Mouse (Mus musculus): ENCODE results near the gene Nlrx1. TPM values are rescaled to one million over a fixed set of nuclear protein-coding genes. Genes with fewer than 3 reads are reported as not detected.
A peak's percentile ranks its signal among the peaks of the same experiment; 100 is the strongest.

Nlrx1 gene
- polyA plus RNA-seq, 1 experiment, result 8.4 TPM

GRCm38 (mm10) chr9:44231609-44232008 is 36.8 kb downstream of the Nlrx1 start:
- Histone ChIP-seq H3K27me3 (ENCODE audit: control insufficient read depth, insufficient read depth, low read length) (no peaks in the 10 kb centered on the region), H3K27ac (ENCODE audit: insufficient read depth, low read length) (0 out of 2 replicates have a peak overlapping the region, but pooled peaks have one; percentile 5), H3K36me3 (ENCODE audit: control insufficient read depth, insufficient read depth, low read length) (no peaks in the 10 kb centered on the region), H3K4me3 (ENCODE audit: extremely low read depth, insufficient read depth, insufficient read length) (no peak overlapping the region; the same call in 1 of the 2 replicates), H3K4me1 (ENCODE audit: control insufficient read depth, insufficient read depth, insufficient read length) (peaks cover 14% of the 10 kb centered on the region)
- no peak for DNase-seq (ENCODE audit: low read depth in 1 of 2, low spot score in 2 of 2)
- TF ChIP-seq POLR2A (IDR thresholded peaks at IDR 0.05; ENCODE audit: low read depth, low read length), result no peak

GRCm38 (mm10) chr9:44225993-44226392 is 42.4 kb downstream of the Nlrx1 start:
- H3K4me1 ChIP-seq (ENCODE audit: control insufficient read depth, insufficient read depth, insufficient read length), result peaks cover 3% of the 10 kb centered on the region; the same call in 1 of the 2 replicates
- TF ChIP-seq POLR2A (IDR thresholded peaks at IDR 0.05; ENCODE audit: low read depth, low read length), result no peak
- no peak for TF ChIP-seq CTCF (IDR thresholded peaks at IDR 0.05; ENCODE audit: extremely low read depth, insufficient read depth, insufficient read length, insufficient replicate concordance)
- WGBS, result 41% methylated on average over 6 of the region's 6 CpGs

DNA sequence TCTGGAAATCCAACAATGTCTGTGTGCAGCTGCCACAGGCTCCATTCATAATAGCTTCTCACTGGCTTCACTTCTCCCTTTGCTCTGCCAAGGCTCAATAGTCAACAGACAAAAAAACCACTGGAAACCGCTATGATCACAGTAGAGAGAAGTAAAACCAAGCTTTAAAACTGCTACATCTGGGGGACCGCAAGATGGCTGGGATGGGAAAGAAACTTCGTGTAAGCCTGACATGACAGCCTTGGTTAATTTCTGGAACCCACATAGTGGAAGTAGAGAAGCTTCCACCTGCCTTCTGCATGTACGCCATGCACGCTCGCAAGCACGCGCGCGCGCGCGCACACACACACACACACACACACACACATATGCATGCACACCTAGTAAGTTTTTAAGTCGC is 54.9 kb downstream of the Nlrx1 start:
- H3K4me3 ChIP-seq (ENCODE audit: extremely low read depth, insufficient read depth, insufficient read length), result no peak overlapping the region; the same call in 1 of the 2 replicates
- H3K27me3 ChIP-seq (ENCODE audit: control insufficient read depth, insufficient read depth, low read length), result no peaks in the 10 kb centered on the region
- H3K27ac ChIP-seq (ENCODE audit: insufficient read depth, low read length), result peak overlapping the region; percentile 43; the same call in 1 of the 2 replicates
- no peaks in the 10 kb centered on the region for H3K36me3 ChIP-seq (ENCODE audit: control insufficient read depth, insufficient read depth, low read length)
- 25% methylated on average over 14 of the region's 14 CpGs for WGBS
- H3K4me1 ChIP-seq (ENCODE audit: control insufficient read depth, insufficient read depth, insufficient read length), result peaks cover 2% of the 10 kb centered on the region; the same call in 1 of the 2 replicates
- DNase-seq (ENCODE audit: low read depth in 1 of 2, low spot score in 2 of 2), result peak in 1 of 2 experiments; percentile 6
- TF ChIP-seq POLR2A (IDR thresholded peaks at IDR 0.05; ENCODE audit: low read depth, low read length) (no peak), CTCF (IDR thresholded peaks at IDR 0.05; ENCODE audit: extremely low read depth, insufficient read depth, insufficient read length, insufficient replicate concordance) (no peak)

More at GRCm38 (mm10) chr9:44225993-44226392, 42.4 kb downstream of the Nlrx1 start:
- DNase-seq (ENCODE audit: low read depth in 1 of 2, low spot score in 2 of 2), result no peak
- H3K36me3 ChIP-seq (ENCODE audit: control insufficient read depth, insufficient read depth, low read length), result no peaks in the 10 kb centered on the region; the same call in 1 of the 2 replicates
- no peaks in the 10 kb centered on the region for H3K27me3 ChIP-seq (ENCODE audit: control insufficient read depth, insufficient read depth, low read length)
- no peak overlapping the region for H3K4me3 ChIP-seq (ENCODE audit: extremely low read depth, insufficient read depth, insufficient read length)
- no peak overlapping the region for H3K27ac ChIP-seq (ENCODE audit: insufficient read depth, low read length)

DNA sequence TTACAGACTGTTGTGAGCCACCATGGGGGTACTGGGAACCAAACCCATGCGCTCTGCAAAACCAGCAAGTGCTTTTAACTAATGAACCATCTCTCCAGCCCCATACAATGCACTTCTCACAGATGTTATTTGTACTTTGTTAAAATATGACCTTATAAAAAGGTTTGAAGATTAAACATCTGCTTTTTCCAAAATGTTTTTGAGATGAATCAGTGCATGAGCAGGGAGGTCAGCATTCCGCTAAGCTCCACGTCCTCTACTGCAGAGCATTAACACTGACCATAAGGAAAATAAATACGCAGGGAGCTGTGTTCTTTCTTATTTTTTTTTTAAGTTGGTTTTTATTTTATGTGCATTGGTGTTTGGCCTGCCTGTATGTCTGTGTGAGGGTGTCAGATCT is 56.0 kb downstream of the Nlrx1 start:
- no peak for TF ChIP-seq POLR2A (IDR thresholded peaks at IDR 0.05; ENCODE audit: low read depth, low read length)
- TF ChIP-seq CTCF (IDR thresholded peaks at IDR 0.05; ENCODE audit: extremely low read depth, insufficient read depth, insufficient read length, insufficient replicate concordance), result no peak
- 93% methylated on average over 4 of the region's 4 CpGs for WGBS
- peaks cover 2% of the 10 kb centered on the region; the same call in 1 of the 2 replicates for H3K4me1 ChIP-seq (ENCODE audit: control insufficient read depth, insufficient read depth, insufficient read length)
- DNase-seq (ENCODE audit: low read depth in 1 of 2, low spot score in 2 of 2), result no peak
- H3K4me3 ChIP-seq (ENCODE audit: extremely low read depth, insufficient read depth, insufficient read length), result no peak overlapping the region
- no peak overlapping the region for H3K27ac ChIP-seq (ENCODE audit: insufficient read depth, low read length)
- H3K27me3 ChIP-seq (ENCODE audit: control insufficient read depth, insufficient read depth, low read length), result no peaks in the 10 kb centered on the region
- no peaks in the 10 kb centered on the region for H3K36me3 ChIP-seq (ENCODE audit: control insufficient read depth, insufficient read depth, low read length)

DNA sequence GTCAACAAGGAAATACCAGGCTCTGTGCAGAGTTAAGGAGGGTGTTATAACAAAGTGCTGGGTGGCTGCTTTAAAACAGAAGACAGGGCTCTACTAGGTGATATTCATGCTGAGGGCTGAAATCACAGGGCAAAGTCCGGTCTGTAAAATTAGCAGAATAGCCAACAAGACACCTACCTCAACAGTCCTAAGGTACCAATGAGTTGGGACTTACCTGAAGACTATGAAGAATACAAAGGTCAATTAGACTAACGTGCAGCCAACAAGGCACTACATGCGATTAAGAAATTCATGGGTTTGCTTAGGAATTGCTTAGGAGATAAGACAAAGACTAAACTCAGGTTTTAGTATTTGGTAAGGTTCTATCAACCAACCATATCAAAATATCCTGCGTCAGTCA is 59.0 kb downstream of the Nlrx1 start:
- WGBS, result 89% methylated on average over 4 of the region's 4 CpGs
- DNase-seq (ENCODE audit: low read depth in 1 of 2, low spot score in 2 of 2), result no peak
- Histone ChIP-seq H3K4me3 (ENCODE audit: extremely low read depth, insufficient read depth, insufficient read length) (no peak overlapping the region), H3K27ac (ENCODE audit: insufficient read depth, low read length) (no peak overlapping the region), H3K4me1 (ENCODE audit: control insufficient read depth, insufficient read depth, insufficient read length) (peaks cover 2% of the 10 kb centered on the region; the same call in 1 of the 2 replicates), H3K27me3 (ENCODE audit: control insufficient read depth, insufficient read depth, low read length) (no peaks in the 10 kb centered on the region), H3K36me3 (ENCODE audit: control insufficient read depth, insufficient read depth, low read length) (no peaks in the 10 kb centered on the region; the same call in 1 of the 2 replicates)
- no peak for TF ChIP-seq CTCF (IDR thresholded peaks at IDR 0.05; ENCODE audit: extremely low read depth, insufficient read depth, insufficient read length, insufficient replicate concordance)
- TF ChIP-seq POLR2A (IDR thresholded peaks at IDR 0.05; ENCODE audit: low read depth, low read length), result no peak

GRCm38 (mm10) chr9:44207840-44208239 is 60.6 kb downstream of the Nlrx1 start:
- no peak for DNase-seq (ENCODE audit: low read depth in 1 of 2, low spot score in 2 of 2)
- TF ChIP-seq CTCF (IDR thresholded peaks at IDR 0.05; ENCODE audit: extremely low read depth, insufficient read depth, insufficient read length, insufficient replicate concordance) (no peak), POLR2A (IDR thresholded peaks at IDR 0.05; ENCODE audit: low read depth, low read length) (no peak)
- H3K27me3 ChIP-seq (ENCODE audit: control insufficient read depth, insufficient read depth, low read length), result no peaks in the 10 kb centered on the region
- no peak overlapping the region for H3K27ac ChIP-seq (ENCODE audit: insufficient read depth, low read length)
- no peaks in the 10 kb centered on the region; the same call in 1 of the 2 replicates for H3K36me3 ChIP-seq (ENCODE audit: control insufficient read depth, insufficient read depth, low read length)
- no peak overlapping the region for H3K4me3 ChIP-seq (ENCODE audit: extremely low read depth, insufficient read depth, insufficient read length)
- WGBS, result 92% methylated on average over 2 of the region's 2 CpGs
- no peaks in the 10 kb centered on the region for H3K4me1 ChIP-seq (ENCODE audit: control insufficient read depth, insufficient read depth, insufficient read length)

Other genes with a start within 250 kb of the Nlrx1 start
- 197 and 206 TPM in 2 replicates for gene Thy1, start 225.2 kb downstream of the Nlrx1 start, polyA plus RNA-seq (2012; rRNA removed)
- gene Usp2, start 201.6 kb downstream of the Nlrx1 start, polyA plus RNA-seq (2012; rRNA removed), result 0.65 and 0.69 TPM in 2 replicates
- 0.02 and 0.06 TPM in 2 replicates for gene Mfrp, start 166.9 kb downstream of the Nlrx1 start, polyA plus RNA-seq (2012; rRNA removed)
- gene C1qtnf5, start 161.4 kb downstream of the Nlrx1 start, polyA plus RNA-seq (2012; rRNA removed), result 6.7 and 8.2 TPM in 2 replicates
- 0.05 TPM in 1 of 2 replicates, not detected in the other for gene Gm49380, start 155.1 kb downstream of the Nlrx1 start, polyA plus RNA-seq (2012; rRNA removed)
- 21.3 and 27.1 TPM in 2 replicates for gene Rnf26, start 155.1 kb downstream of the Nlrx1 start, polyA plus RNA-seq (2012; rRNA removed)
- 12.7 and 13.9 TPM in 2 replicates for gene Mcam, start 134.1 kb downstream of the Nlrx1 start, polyA plus RNA-seq (2012; rRNA removed)
- 16.1 and 20.3 TPM in 2 replicates for gene Cbl, start 34.5 kb downstream of the Nlrx1 start, polyA plus RNA-seq (2012; rRNA removed)
- not detected in 2 replicates for gene Ccdc153, start 27.9 kb downstream of the Nlrx1 start, polyA plus RNA-seq (2012; rRNA removed)
- 0.07 and 0.08 TPM in 2 replicates for gene Pdzd3, start 17.1 kb downstream of the Nlrx1 start, polyA plus RNA-seq (2012; rRNA removed)
- gene Abcg4, start 20.0 kb upstream of the Nlrx1 start, polyA plus RNA-seq (2012; rRNA removed), result 12.3 and 22.3 TPM in 2 replicates
- 24.7 and 25.2 TPM in 2 replicates for gene Hinfp, start 37.1 kb upstream of the Nlrx1 start, polyA plus RNA-seq (2012; rRNA removed)
- gene C2cd2l, start 51.7 kb upstream of the Nlrx1 start, polyA plus RNA-seq (2012; rRNA removed), result 28.0 and 38.5 TPM in 2 replicates
- 24.0 and 25.2 TPM in 2 replicates for gene Dpagt1, start 57.4 kb upstream of the Nlrx1 start, polyA plus RNA-seq (2012; rRNA removed)
- gene H2afx, start 66.1 kb upstream of the Nlrx1 start, polyA plus RNA-seq (2012; rRNA removed), result 117 and 258 TPM in 2 replicates
- gene Hmbs, start 75.6 kb upstream of the Nlrx1 start, polyA plus RNA-seq (2012; rRNA removed), result 121 and 147 TPM in 2 replicates
- 23.7 and 25.6 TPM in 2 replicates for gene Vps11, start 93.1 kb upstream of the Nlrx1 start, polyA plus RNA-seq (2012; rRNA removed)
- gene Hyou1, start 110.9 kb upstream of the Nlrx1 start, polyA plus RNA-seq (2012; rRNA removed), result 39.8 and 44.3 TPM in 2 replicates
- gene Slc37a4, start 128.3 kb upstream of the Nlrx1 start, polyA plus RNA-seq (2012; rRNA removed), result 24.5 and 25.4 TPM in 2 replicates
- gene Rps25, start 138.5 kb upstream of the Nlrx1 start, polyA plus RNA-seq (2012; rRNA removed), result 137 and 144 TPM in 2 replicates
- 22.9 and 29.7 TPM in 2 replicates for gene Trappc4, start 139.0 kb upstream of the Nlrx1 start, polyA plus RNA-seq (2012; rRNA removed)
- 18.1 and 26.0 TPM in 2 replicates for gene Ccdc84, start 150.0 kb upstream of the Nlrx1 start, polyA plus RNA-seq (2012; rRNA removed)
- 0.09 and 0.15 TPM in 2 replicates for gene Foxr1, start 172.5 kb upstream of the Nlrx1 start, polyA plus RNA-seq (2012; rRNA removed)
- gene Upk2, start 186.4 kb upstream of the Nlrx1 start, polyA plus RNA-seq (2012; rRNA removed), result not detected in 2 replicates
- gene Bcl9l, start 214.2 kb upstream of the Nlrx1 start, polyA plus RNA-seq (2012; rRNA removed), result 42.2 and 50.3 TPM in 2 replicates

All from spleen, adult 2 months (tissue).